Mouse (Mus musculus): ENCODE measurements around the gene Alpk1. TPM values are rescaled to one million over a fixed set of nuclear protein-coding genes. Genes with fewer than 3 reads are reported as not detected.

Gene Alpk1
- polyA plus RNA-seq, 1 experiment from 2014 or later = 0.47 TPM

DNA sequence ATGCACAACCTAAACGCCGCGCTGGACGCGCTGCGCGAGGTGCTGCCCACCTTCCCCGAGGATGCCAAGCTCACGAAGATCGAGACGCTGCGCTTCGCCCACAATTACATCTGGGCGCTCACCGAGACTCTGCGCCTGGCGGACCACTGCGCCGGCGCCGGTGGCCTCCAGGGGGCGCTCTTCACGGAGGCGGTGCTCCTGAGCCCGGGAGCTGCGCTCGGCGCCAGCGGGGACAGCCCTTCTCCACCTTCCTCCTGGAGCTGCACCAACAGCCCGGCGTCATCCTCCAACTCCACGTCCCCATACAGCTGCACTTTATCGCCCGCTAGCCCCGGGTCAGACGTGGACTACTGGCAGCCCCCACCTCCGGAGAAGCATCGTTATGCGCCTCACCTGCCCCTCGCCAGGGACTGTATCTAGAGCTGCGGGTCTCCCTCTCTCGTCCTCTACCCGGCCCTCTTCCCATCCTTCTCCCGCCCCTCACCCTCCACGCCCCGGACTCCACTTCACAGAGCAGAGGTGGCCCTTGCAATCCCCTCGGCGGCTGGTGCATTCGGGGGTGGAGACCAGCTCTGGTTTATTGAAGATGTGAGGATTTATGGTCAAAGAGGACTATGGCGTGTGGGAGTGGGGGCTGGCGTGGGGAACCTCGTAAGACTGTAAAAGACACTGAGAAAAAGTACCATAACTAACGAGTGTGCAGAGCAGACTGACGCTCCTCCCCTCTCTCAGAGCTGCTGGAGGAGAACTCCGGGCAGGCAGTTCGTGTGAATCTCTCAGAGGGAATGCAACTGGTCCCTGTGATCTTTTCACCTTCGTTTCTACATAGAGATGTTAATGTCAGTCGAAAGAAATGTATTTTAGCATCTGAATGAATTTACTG, 146.0 kb downstream of the Alpk1 start:
- H3K4me1 ChIP-seq (ENCODE audit: control insufficient read depth, insufficient read depth, low read length) = peaks cover 19% of the 10 kb centered on the region; the same call in 1 of the 2 replicates
- H3K27me3 ChIP-seq (ENCODE audit: control insufficient read depth, insufficient read depth, low read length) = peaks cover 70% of the 10 kb centered on the region
- H3K9ac ChIP-seq (replicated peaks; ENCODE audit: low read length) = peak overlapping the region; percentile 54
- peak overlapping the region; percentile 53 for H3K4me3 ChIP-seq (replicated peaks; ENCODE audit: low read depth, low read length)
- no peaks in the 10 kb centered on the region for H3K9me3 ChIP-seq (ENCODE audit: control insufficient read depth, low read length)
- peak overlapping the region; percentile 88 for H3K4me2 ChIP-seq (ENCODE audit: low read length)
- DNase-seq (peak; percentile 92), ATAC-seq (ENCODE audit: low FRiP score, low TSS enrichment) (peak; percentile 76)
- H3K27ac ChIP-seq (replicated peaks; ENCODE audit: low read depth, low read length) = peak overlapping the region; percentile 80
- 0% methylated on average over 58 of the region's 58 CpGs for WGBS
- no peaks in the 10 kb centered on the region for H3K36me3 ChIP-seq (ENCODE audit: control insufficient read depth, insufficient read depth, low read length)

DNA sequence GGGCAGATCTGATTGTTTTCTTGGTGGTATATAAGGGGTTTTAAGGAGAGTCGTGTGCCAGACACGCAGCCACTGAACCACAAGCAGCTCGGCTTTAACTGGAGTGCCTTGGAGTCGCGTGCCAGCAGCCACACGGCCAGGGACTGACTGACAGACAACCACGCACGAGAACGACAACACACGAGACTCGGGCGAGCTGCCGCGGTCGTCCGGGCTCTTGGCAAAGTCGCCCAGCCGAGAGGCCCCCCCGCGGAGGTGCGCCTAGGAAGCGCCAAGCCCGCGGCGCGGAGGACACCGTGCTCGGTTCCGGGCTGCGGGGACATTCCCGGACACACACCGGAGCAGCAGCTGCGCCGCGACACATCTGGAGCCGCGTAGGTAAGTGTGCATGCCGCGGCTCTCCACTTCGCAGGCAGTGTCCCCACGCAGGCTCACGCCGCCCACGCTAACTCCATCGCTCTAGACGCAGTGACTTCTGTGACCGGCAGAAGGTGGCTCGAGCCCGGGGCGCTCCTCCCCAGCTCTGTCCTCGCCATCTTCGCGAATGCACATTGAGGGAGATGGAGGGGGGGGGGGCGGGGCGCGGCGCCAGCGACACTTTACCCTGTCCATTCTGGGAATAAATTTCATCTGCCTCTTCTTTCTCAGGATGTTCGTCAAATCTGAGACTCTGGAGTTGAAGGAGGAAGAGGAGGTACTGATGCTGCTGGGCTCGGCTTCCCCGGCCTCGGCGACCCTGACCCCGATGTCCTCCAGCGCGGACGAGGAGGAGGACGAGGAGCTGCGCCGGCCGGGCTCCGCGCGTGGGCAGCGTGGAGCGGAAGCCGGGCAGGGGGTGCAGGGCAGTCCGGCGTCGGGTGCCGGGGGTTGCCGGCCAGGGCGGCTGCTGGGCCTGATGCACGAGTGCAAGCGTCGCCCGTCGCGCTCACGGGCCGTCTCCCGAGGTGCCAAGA, 147.0 kb downstream of the Alpk1 start, which contains the start of gene Neurog2:
Gene Neurog2, plus strand, starts transcription at position 56 of the 953 bp plus-strand sequence.
- under 1% methylated on average over 92 of the region's 92 CpGs for WGBS
- peaks cover 71% of the 10 kb centered on the region for H3K27me3 ChIP-seq (ENCODE audit: control insufficient read depth, insufficient read depth, low read length)
- H3K9ac ChIP-seq (replicated peaks; ENCODE audit: low read length) = peak within 1 kb of the TSS; percentile 54
- no peaks in the 10 kb centered on the region for H3K36me3 ChIP-seq (ENCODE audit: control insufficient read depth, insufficient read depth, low read length)
- H3K4me2 ChIP-seq (ENCODE audit: low read length) = peak within 1 kb of the TSS; percentile 88
- peak; percentile 53 for ATAC-seq (ENCODE audit: low FRiP score, low TSS enrichment)
- H3K4me1 ChIP-seq (ENCODE audit: control insufficient read depth, insufficient read depth, low read length) = peaks cover 26% of the 10 kb centered on the region; the same call in 1 of the 2 replicates
- no peaks in the 10 kb centered on the region for H3K9me3 ChIP-seq (ENCODE audit: control insufficient read depth, low read length)
- peak within 1 kb of the TSS; percentile 80 for H3K27ac ChIP-seq (replicated peaks; ENCODE audit: low read depth, low read length)
- H3K4me3 ChIP-seq (replicated peaks; ENCODE audit: low read depth, low read length) = peak within 1 kb of the TSS; percentile 53
- peak; percentile 71 for DNase-seq

DNA sequence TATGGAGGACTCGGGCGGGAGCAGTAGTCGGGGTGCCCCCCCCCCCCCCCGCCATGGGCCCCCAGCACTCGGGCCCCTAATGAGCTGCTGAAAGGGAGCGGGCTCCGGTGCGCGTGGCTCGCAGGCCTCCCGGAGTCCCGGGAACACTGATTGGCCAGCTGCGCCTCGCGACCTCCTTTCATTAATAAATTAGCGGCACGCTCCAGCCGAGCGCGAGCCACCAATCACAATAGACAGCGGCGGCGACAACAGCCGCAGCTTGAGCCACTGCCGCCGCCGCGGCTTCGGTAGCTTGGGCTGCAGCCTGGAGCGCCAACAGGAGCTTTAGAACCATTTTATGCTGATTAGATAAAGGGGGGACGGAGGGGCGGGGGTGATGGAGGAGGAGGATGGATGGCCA, 147.8 kb downstream of the Alpk1 start:
- ATAC-seq (ENCODE audit: low FRiP score, low TSS enrichment) = peak; percentile 80
- Histone ChIP-seq H3K4me1 (ENCODE audit: control insufficient read depth, insufficient read depth, low read length) (peaks cover 33% of the 10 kb centered on the region; the same call in 1 of the 2 replicates), H3K4me3 (replicated peaks; ENCODE audit: low read depth, low read length) (peak overlapping the region; percentile 53)

DNA sequence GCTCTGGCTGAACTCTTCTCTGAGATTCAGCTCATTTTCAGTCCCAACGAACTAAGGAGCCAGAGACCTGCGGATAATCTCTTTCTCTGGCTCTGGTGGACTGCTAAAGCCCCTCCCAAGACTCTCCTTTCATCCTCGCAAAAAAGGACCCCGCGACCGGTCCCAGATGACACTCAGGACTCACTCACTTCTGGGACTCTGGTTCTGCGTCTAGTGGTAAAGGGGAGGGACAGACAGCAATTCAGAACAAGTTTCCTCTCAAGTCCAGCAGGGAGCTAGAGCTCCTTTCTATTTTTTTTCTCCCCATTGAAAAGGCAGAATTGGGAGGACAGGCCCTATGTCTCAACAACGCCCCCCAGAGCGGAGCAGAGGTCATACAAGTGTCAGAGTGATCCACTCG, 148.7 kb downstream of the Alpk1 start:
- Histone ChIP-seq H3K27me3 (ENCODE audit: control insufficient read depth, insufficient read depth, low read length) (peaks cover 70% of the 10 kb centered on the region), H3K36me3 (ENCODE audit: control insufficient read depth, insufficient read depth, low read length) (no peaks in the 10 kb centered on the region), H3K27ac (replicated peaks; ENCODE audit: low read depth, low read length) (no peak overlapping the region), H3K4me3 (replicated peaks; ENCODE audit: low read depth, low read length) (no peak overlapping the region), H3K4me1 (ENCODE audit: control insufficient read depth, insufficient read depth, low read length) (peaks cover 37% of the 10 kb centered on the region; the same call in 1 of the 2 replicates), H3K9me3 (ENCODE audit: control insufficient read depth, low read length) (no peaks in the 10 kb centered on the region), H3K9ac (replicated peaks; ENCODE audit: low read length) (no peak overlapping the region), H3K4me2 (ENCODE audit: low read length) (peak overlapping the region; percentile 88)
- 0% methylated on average over 10 of the region's 10 CpGs for WGBS
- ATAC-seq (ENCODE audit: low FRiP score, low TSS enrichment) (no peak), DNase-seq (no peak)

More for the DNA sequence above, 147.8 kb downstream of the Alpk1 start:
- peak; percentile 91 for DNase-seq
- H3K36me3 ChIP-seq (ENCODE audit: control insufficient read depth, insufficient read depth, low read length) = no peaks in the 10 kb centered on the region
- peak overlapping the region; percentile 88 for H3K4me2 ChIP-seq (ENCODE audit: low read length)
- under 1% methylated on average over 31 of the region's 32 CpGs for WGBS
- H3K27me3 ChIP-seq (ENCODE audit: control insufficient read depth, insufficient read depth, low read length) = peaks cover 71% of the 10 kb centered on the region
- peak overlapping the region; percentile 80 for H3K27ac ChIP-seq (replicated peaks; ENCODE audit: low read depth, low read length)
- H3K9ac ChIP-seq (replicated peaks; ENCODE audit: low read length) = peak overlapping the region; percentile 54; the same call in 1 of the 2 replicates
- no peaks in the 10 kb centered on the region for H3K9me3 ChIP-seq (ENCODE audit: control insufficient read depth, low read length)

DNA sequence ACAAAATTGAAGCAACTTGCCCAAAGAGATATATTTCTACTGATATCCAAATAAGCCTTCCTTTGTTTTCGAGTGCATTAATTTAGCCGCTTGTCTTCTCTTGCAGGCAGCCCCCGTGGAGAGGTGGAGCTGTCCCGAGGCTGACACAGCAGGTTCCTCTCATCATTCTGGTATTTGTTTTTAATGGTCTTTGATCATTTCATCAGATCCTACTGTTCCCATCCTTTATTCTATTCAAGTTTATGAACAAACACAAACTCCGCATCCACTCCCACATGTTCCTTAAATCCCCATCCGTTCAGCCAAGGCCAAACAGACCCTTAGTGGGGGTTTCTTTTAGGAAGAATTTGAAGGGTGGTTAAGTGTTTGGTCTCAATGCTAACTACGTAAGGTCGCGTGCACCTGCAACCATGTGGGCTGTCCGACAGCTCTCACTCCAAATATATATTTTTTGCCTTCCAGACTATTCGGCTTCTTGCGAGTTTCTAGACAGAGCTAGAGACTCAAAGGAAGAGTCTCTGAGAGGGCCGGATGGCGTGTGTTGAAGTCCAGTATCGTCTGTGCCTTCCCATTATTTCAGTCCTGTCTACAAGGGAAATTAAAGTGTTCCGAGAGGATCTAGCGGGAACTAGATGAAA, 149.5 kb downstream of the Alpk1 start:
- no peaks in the 10 kb centered on the region for H3K36me3 ChIP-seq (ENCODE audit: control insufficient read depth, insufficient read depth, low read length)
- DNase-seq (no peak), ATAC-seq (ENCODE audit: low FRiP score, low TSS enrichment) (no peak)
- no peaks in the 10 kb centered on the region for H3K9me3 ChIP-seq (ENCODE audit: control insufficient read depth, low read length)
- no peak overlapping the region for H3K4me3 ChIP-seq (replicated peaks; ENCODE audit: low read depth, low read length)
- 2% methylated on average over 17 of the region's 17 CpGs for WGBS
- H3K9ac ChIP-seq (replicated peaks; ENCODE audit: low read length) = no peak overlapping the region
- peak overlapping the region; percentile 88 for H3K4me2 ChIP-seq (ENCODE audit: low read length)
- H3K27ac ChIP-seq (replicated peaks; ENCODE audit: low read depth, low read length) = no peak overlapping the region
- H3K4me1 ChIP-seq (ENCODE audit: control insufficient read depth, insufficient read depth, low read length) = peaks cover 40% of the 10 kb centered on the region; the same call in 1 of the 2 replicates
- H3K27me3 ChIP-seq (ENCODE audit: control insufficient read depth, insufficient read depth, low read length) = peaks cover 76% of the 10 kb centered on the region

DNA sequence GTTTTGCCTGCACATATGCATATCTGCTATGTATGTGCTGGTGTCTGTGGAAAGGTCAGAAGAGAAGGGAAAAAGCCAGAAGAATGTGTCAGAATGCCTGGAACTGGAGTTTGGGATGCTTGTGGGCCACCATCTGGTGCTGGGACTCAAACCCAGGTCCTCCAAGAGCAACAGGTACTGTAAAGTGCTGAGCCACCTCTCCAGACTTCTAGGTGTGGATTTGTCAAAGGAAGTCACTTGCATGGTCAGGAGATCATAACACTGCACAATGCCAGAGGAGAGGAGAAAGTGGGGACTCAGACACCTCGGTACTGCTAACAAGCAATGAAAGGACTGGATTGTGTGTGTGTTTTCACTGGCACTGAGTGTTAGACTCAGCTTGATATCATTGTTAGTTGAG, 150.1 kb downstream of the Alpk1 start:
- peaks cover 77% of the 10 kb centered on the region for H3K27me3 ChIP-seq (ENCODE audit: control insufficient read depth, insufficient read depth, low read length)
- H3K36me3 ChIP-seq (ENCODE audit: control insufficient read depth, insufficient read depth, low read length) = no peaks in the 10 kb centered on the region
- no peak for DNase-seq
- 8% methylated on average over 1 of the region's 1 CpGs for WGBS
- no peak overlapping the region for H3K9ac ChIP-seq (replicated peaks; ENCODE audit: low read length)
- no peaks in the 10 kb centered on the region for H3K9me3 ChIP-seq (ENCODE audit: control insufficient read depth, low read length)
- ATAC-seq (ENCODE audit: low FRiP score, low TSS enrichment) = no peak
- peaks cover 42% of the 10 kb centered on the region; the same call in 1 of the 2 replicates for H3K4me1 ChIP-seq (ENCODE audit: control insufficient read depth, insufficient read depth, low read length)
- no peak overlapping the region for H3K4me3 ChIP-seq (replicated peaks; ENCODE audit: low read depth, low read length)
- H3K4me2 ChIP-seq (ENCODE audit: low read length) = no peak overlapping the region
- H3K27ac ChIP-seq (replicated peaks; ENCODE audit: low read depth, low read length) = no peak overlapping the region

DNA sequence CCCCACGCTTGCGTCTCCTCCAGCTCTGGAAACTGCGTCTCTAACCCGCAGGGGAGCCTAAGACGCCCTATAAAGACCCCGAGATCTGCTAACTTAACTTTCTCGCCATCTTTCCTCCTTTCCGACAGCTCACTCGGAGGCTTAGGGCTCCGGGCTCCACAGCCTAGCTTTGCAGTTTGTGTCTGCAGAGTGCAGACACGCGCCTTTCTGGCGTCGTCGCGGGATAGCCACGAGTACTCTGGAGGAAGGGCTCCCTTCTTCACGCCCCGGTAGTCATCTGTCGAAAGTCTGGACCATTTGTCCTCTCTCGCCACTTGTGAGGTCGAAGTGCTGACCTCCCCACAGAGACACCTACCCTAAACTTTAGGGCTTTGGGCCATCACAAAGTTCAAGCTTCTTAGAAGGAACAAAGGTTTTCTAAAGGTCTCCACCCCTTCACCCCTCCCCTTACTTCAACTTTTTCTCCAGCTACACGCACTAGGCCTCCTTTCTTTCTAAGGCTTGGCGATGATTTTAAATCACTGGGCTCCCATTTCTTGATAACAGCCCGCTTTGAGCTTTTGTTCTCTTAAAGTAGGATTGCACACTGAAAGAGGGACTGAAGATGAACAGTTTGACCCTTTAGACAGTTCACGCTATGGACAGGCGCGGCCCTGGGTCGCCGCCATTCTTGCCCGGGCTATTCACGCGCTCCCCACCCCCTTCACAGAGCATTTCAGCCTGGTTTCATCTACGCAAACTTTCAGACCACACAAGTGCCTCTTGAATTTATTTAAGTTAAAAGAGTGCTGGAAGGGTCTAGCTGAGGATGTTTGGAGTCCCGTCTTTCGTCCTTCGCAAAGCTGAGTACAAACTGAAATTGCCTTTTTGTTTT, 151.8 kb downstream of the Alpk1 start:
- Histone ChIP-seq H3K9me3 (ENCODE audit: control insufficient read depth, low read length) (no peaks in the 10 kb centered on the region), H3K4me3 (replicated peaks; ENCODE audit: low read depth, low read length) (no peak overlapping the region), H3K27ac (replicated peaks; ENCODE audit: low read depth, low read length) (no peak overlapping the region), H3K4me1 (ENCODE audit: control insufficient read depth, insufficient read depth, low read length) (peaks cover 43% of the 10 kb centered on the region; the same call in 1 of the 2 replicates), H3K9ac (replicated peaks; ENCODE audit: low read length) (no peak overlapping the region), H3K27me3 (ENCODE audit: control insufficient read depth, insufficient read depth, low read length) (peaks cover 81% of the 10 kb centered on the region), H3K4me2 (ENCODE audit: low read length) (peak overlapping the region; percentile 34), H3K36me3 (ENCODE audit: control insufficient read depth, insufficient read depth, low read length) (no peaks in the 10 kb centered on the region)
- ATAC-seq (ENCODE audit: low FRiP score, low TSS enrichment) = no peak
- 2% methylated on average over 37 of the region's 37 CpGs for WGBS
- DNase-seq = peak; percentile 57

Measured in midbrain, embryonic 14.5 days (tissue).